Mouse (Mus musculus) right cerebral cortex, postnatal 10 days (tissue): Measurements from ENCODE around the gene Rasl11b.

Experiments used
- DNase-seq, 2 experiments: peaks; one replicate each; pipeline ENCODE4 v3.0.0; 2021; ENCODE audit warnings: low spot score in 2 of 2

Rasl11b gene

GRCm38 (mm10) chr5:74188076-74188475 lies 7.0 kb upstream of the Rasl11b start:
- DNase-seq = peak in 1 of 2 experiments; percentile 29

GRCm38 (mm10) chr5:74188886-74189285 lies 6.2 kb upstream of the Rasl11b start:
- no peak for DNase-seq

GRCm38 (mm10) chr5:74189484-74190160 lies 5.5 kb upstream of the Rasl11b start:
- DNase-seq = no peak

GRCm38 (mm10) chr5:74190161-74190491 lies 5.0 kb upstream of the Rasl11b start:
- peak in 1 of 2 experiments; percentile 61 for DNase-seq

- no peak for DNase-seq
Observed at GRCm38 (mm10) chr5:74190911-74191310, 4.2 kb upstream of the Rasl11b start.

GRCm38 (mm10) chr5:74193008-74193407 lies 2.1 kb upstream of the Rasl11b start:
- DNase-seq = no peak

- DNase-seq = peak in 1 of 2 experiments; percentile 26
Observed at GRCm38 (mm10) chr5:74193626-74194025, 1.5 kb upstream of the Rasl11b start.

- no peak for DNase-seq
Observed at GRCm38 (mm10) chr5:74194027-74194840, 852 bp upstream of the Rasl11b start.

GRCm38 (mm10) chr5:74195614-74196306 lies 674 bp downstream of the Rasl11b start:
- DNase-seq = no peak

- no peak for DNase-seq
Observed at GRCm38 (mm10) chr5:74196307-74196618, 1.2 kb downstream of the Rasl11b start.

- DNase-seq = no peak
Observed at GRCm38 (mm10) chr5:74197541-74198330, 2.6 kb downstream of the Rasl11b start.

GRCm38 (mm10) chr5:74198446-74198845 lies 3.4 kb downstream of the Rasl11b start:
- DNase-seq = no peak

- no peak for DNase-seq
Observed at GRCm38 (mm10) chr5:74199793-74200192, 4.7 kb downstream of the Rasl11b start.

GRCm38 (mm10) chr5:74200481-74200880 lies 5.4 kb downstream of the Rasl11b start:
- no peak for DNase-seq

GRCm38 (mm10) chr5:74201570-74202357 lies 6.7 kb downstream of the Rasl11b start:
- no peak for DNase-seq

- DNase-seq = no peak
Observed at GRCm38 (mm10) chr5:74202515-74202914, 7.4 kb downstream of the Rasl11b start.

- DNase-seq = no peak
Observed at GRCm38 (mm10) chr5:74204465-74204864, 9.4 kb downstream of the Rasl11b start.

- no peak for DNase-seq
Observed at GRCm38 (mm10) chr5:74205509-74205908, 10.4 kb downstream of the Rasl11b start.

- DNase-seq = no peak
Observed at GRCm38 (mm10) chr5:74206038-74206437, 11.0 kb downstream of the Rasl11b start.

GRCm38 (mm10) chr5:74206649-74207048 lies 11.6 kb downstream of the Rasl11b start:
- DNase-seq = no peak

- peak in 1 of 2 experiments; percentile 56 for DNase-seq
Observed at GRCm38 (mm10) chr5:74207209-74207608, 12.1 kb downstream of the Rasl11b start.
